Mouse (Mus musculus) stomach, postnatal 0 days (tissue): Measurements from ENCODE around the gene Pias1. TPM values are rescaled to one million over a fixed set of nuclear protein-coding genes. Genes with fewer than 3 reads are reported as not detected.

Experiments used
- ATAC-seq: fragments of 200-750 bp; cut with Nextera tagmentation; 2 replicates; pipeline ENCODE4 v1.8.0; 2017; ENCODE audit not compliant: low FRiP score, low TSS enrichment
- DNase-seq: peaks from one replicate; pipeline ENCODE4 v3.0.0-alpha.2; 2016; ENCODE audit warnings: low spot score
- H3K27ac ChIP-seq: fragments of 300-500 bp; sonication (generic); replicated peaks from 2 replicates; pipeline ENCODE4 v1.5.1; 2014; ENCODE audit warnings: mild to moderate bottlenecking, control low read depth
- H3K27me3 ChIP-seq: fragments of 300-500 bp; sonication (generic); 2 replicates; pipeline ENCODE4 v1.6.1; 2014; ENCODE audit warnings: low read length; ENCODE audit not compliant: control insufficient read depth, insufficient read depth
- H3K36me3 ChIP-seq: fragments of 300-500 bp; sonication (generic); 2 replicates; pipeline ENCODE4 v1.6.1; 2014; ENCODE audit warnings: low read length, mixed read lengths; ENCODE audit not compliant: control insufficient read depth, insufficient read depth
- H3K4me1 ChIP-seq: fragments of 300-500 bp; sonication (generic); replicated peaks from 2 replicates; pipeline ENCODE4 v1.6.1; 2014; ENCODE audit warnings: antibody characterized with exemption; ENCODE audit not compliant: control insufficient read depth, insufficient read depth
- H3K4me2 ChIP-seq: fragments of 300-500 bp; sonication (generic); replicated peaks from 2 replicates; pipeline ENCODE4 v1.6.1; 2014; ENCODE audit warnings: low read depth, mild to moderate bottlenecking, control low read depth, moderate library complexity
- H3K4me3 ChIP-seq: fragments of 300-500 bp; sonication (generic); 2 replicates; pipeline ENCODE4 v1.5.1; 2014; ENCODE audit warnings: low read depth, low read length, control low read depth
- H3K9ac ChIP-seq: fragments of 300-500 bp; sonication (generic); 2 replicates; pipeline ENCODE4 v1.6.1; 2014; ENCODE audit warnings: mild to moderate bottlenecking, low read length, control low read depth, mixed read lengths
- H3K9me3 ChIP-seq: fragments of 300-500 bp; sonication (generic); 2 replicates; pipeline ENCODE4 v1.6.1; 2016; ENCODE audit warnings: low read length; ENCODE audit not compliant: control insufficient read depth
- CTCF ChIP-seq: IDR thresholded peaks from 2 replicates; pipeline ENCODE4 v1.5.1; 2016; ENCODE audit warnings: antibody characterized with exemption, low read depth, mild to moderate bottlenecking, moderate library complexity
- EP300 ChIP-seq: optimal IDR thresholded peaks from 2 replicates; pipeline ENCODE3; 2016; ENCODE audit warnings: antibody characterized with exemption
- WGBS: fragments of 180-500 bp; shearing (Covaris S2); extraction: QIAGEN DNeasy Blood & Tissue Kit; methylation state at CpG from one replicate; pipeline ENCODE4 v1.1.7; 2014; 5-methylcytosine and 5-hydroxymethylcytosine counted together
- polyA plus RNA-seq: library from polyadenylated mRNA; unstranded; fragments of >200 nt; fragmentation: Nextera tagmentation; extraction: Ambion mirVana; gene quantifications from 2 replicates; pipeline ENCODE4 v1.2.1, GENCODE M21; 2015

Pias1 gene
- polyA plus RNA-seq, 1 experiment from 2014 or later, result 28.4 TPM

DNA sequence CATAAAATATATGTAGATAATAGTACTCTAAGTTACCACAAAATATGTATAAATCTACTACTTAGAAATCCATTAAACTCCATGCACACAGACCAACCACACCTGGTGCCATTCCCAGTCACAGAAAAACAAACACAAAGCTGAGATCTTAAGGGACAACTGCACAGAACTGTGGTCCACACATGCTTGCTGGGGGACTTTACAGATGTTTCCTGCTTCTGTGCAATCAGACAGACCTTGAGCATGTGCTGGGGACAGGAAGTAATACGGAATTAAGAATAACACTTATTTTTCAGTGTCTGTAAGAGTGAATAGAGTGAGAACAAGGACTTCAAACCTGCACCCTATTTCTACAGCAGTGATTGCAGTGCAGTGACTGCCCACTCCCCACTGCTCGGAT lies 66.8 kb downstream of the Pias1 start:
- Histone ChIP-seq H3K27ac (no peak overlapping the region), H3K36me3 (no peaks in the 10 kb centered on the region), H3K27me3 (no peaks in the 10 kb centered on the region), H3K4me1 (0 out of 2 replicates have a peak, but pooled peaks cover 2% of the 10 kb centered on the region), H3K9ac (no peak overlapping the region), H3K9me3 (no peaks in the 10 kb centered on the region), H3K4me3 (no peak overlapping the region), H3K4me2 (no peak overlapping the region)
- TF ChIP-seq EP300 (no peak), CTCF (no peak)
- DNase-seq (no peak), ATAC-seq (no peak)
- 66% methylated on average over 2 of the region's 2 CpGs for WGBS

- H3K27me3 ChIP-seq, result no peaks in the 10 kb centered on the region
- no peak overlapping the region for H3K27ac ChIP-seq
- H3K9me3 ChIP-seq, result no peaks in the 10 kb centered on the region; the same call in 1 of the 2 replicates
- no peak overlapping the region for H3K4me3 ChIP-seq
- TF ChIP-seq CTCF, result no peak
- no peak overlapping the region for H3K9ac ChIP-seq
- no peaks in the 10 kb centered on the region for H3K4me1 ChIP-seq
- ATAC-seq (no peak), DNase-seq (no peak)
- WGBS, result 88% methylated on average over 1 of the region's 1 CpGs
- no peak overlapping the region for H3K4me2 ChIP-seq
- no peaks in the 10 kb centered on the region for H3K36me3 ChIP-seq
Measured at GRCm38 (mm10) chr9:62917059-62917458, 70.7 kb downstream of the Pias1 start.

GRCm38 (mm10) chr9:62913390-62914069 lies 74.2 kb downstream of the Pias1 start:
- H3K9me3 ChIP-seq, result no peaks in the 10 kb centered on the region; the same call in 1 of the 2 replicates
- no peaks in the 10 kb centered on the region for H3K36me3 ChIP-seq
- no peak overlapping the region for H3K4me3 ChIP-seq
- no peaks in the 10 kb centered on the region for H3K27me3 ChIP-seq
- H3K27ac ChIP-seq, result no peak overlapping the region
- no peak for ATAC-seq
- DNase-seq, result no peak
- TF ChIP-seq EP300, result no peak
- TF ChIP-seq CTCF, result no peak
- H3K9ac ChIP-seq, result no peak overlapping the region
- H3K4me2 ChIP-seq, result no peak overlapping the region
- WGBS, result 82% methylated on average over 5 of the region's 5 CpGs
- H3K4me1 ChIP-seq, result no peaks in the 10 kb centered on the region

DNA sequence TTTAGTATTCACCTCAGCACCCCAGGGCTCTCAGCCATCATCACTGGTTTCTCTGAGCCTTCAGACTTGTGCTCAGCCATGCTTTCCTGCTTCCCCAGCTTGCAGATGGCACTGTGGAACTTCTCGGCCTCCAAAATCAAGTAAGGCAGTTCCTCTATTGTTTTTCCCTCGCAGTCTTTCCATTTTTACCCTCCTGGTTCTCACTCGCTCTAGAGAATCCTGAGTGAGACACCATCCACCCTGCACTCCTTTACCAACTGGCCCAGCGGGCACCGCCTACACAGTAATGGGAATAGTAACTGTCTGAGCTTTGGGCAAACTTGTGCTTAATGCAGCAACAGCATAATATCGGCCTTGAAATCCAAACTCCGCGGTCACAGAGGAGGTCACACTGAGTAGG lies 82.7 kb downstream of the Pias1 start:
- H3K36me3 ChIP-seq, result peaks cover 3% of the 10 kb centered on the region; the same call in 1 of the 2 replicates
- H3K4me2 ChIP-seq, result no peak overlapping the region
- H3K27me3 ChIP-seq, result no peaks in the 10 kb centered on the region
- ATAC-seq, result no peak
- TF ChIP-seq EP300 (no peak), CTCF (no peak)
- no peak overlapping the region for H3K27ac ChIP-seq
- no peak overlapping the region for H3K9ac ChIP-seq
- H3K4me1 ChIP-seq, result no peaks in the 10 kb centered on the region
- no peak for DNase-seq
- no peak overlapping the region for H3K4me3 ChIP-seq
- WGBS, result 96% methylated on average over 8 of the region's 8 CpGs
- no peaks in the 10 kb centered on the region for H3K9me3 ChIP-seq

- TF ChIP-seq EP300, result no peak
- TF ChIP-seq CTCF, result no peak
- H3K4me2 ChIP-seq, result no peak overlapping the region
- no peaks in the 10 kb centered on the region for H3K4me1 ChIP-seq
- no peaks in the 10 kb centered on the region for H3K27me3 ChIP-seq
- no peaks in the 10 kb centered on the region for H3K9me3 ChIP-seq
- no peak overlapping the region for H3K4me3 ChIP-seq
- no peak overlapping the region for H3K27ac ChIP-seq
- DNase-seq (no peak), ATAC-seq (no peak)
- 91% methylated on average over 2 of the region's 2 CpGs for WGBS
- H3K9ac ChIP-seq, result no peak overlapping the region
- H3K36me3 ChIP-seq, result peaks cover 3% of the 10 kb centered on the region; the same call in 1 of the 2 replicates
Measured at GRCm38 (mm10) chr9:62903841-62904240, 83.9 kb downstream of the Pias1 start.

DNA sequence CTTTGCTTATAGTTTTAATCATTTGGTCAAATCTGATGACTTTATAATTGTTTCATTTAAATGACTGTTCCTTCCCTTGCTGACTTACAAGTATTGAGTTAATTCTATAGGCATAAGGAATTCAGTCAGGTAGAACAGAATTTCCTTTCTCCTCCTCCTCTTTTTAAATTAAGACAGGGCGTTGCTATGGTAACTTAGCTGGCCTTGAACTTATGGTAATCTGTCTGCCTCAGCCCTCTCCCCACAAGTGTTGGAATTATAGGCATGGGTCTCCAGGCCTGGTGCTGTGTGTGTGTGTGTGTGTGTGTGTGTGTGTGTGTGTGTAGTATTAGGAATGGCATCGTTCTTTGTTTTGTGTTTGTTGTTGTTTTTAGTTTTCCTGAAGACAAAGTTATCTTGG lies 86.0 kb downstream of the Pias1 start:
- no peak overlapping the region for H3K4me2 ChIP-seq
- no peak for ATAC-seq
- no peaks in the 10 kb centered on the region for H3K9me3 ChIP-seq
- no peak for DNase-seq
- TF ChIP-seq CTCF (no peak), EP300 (no peak)
- no peaks in the 10 kb centered on the region for H3K4me1 ChIP-seq
- H3K36me3 ChIP-seq, result peaks cover 6% of the 10 kb centered on the region; the same call in 1 of the 2 replicates
- no peak overlapping the region for H3K27ac ChIP-seq
- WGBS, result 90% methylated on average over 2 of the region's 2 CpGs
- no peak overlapping the region for H3K9ac ChIP-seq
- no peaks in the 10 kb centered on the region for H3K27me3 ChIP-seq
- H3K4me3 ChIP-seq, result no peak overlapping the region
